Comparison of ENCODE assay signal across 7 mouse cellular contexts in the genomic region with DNA sequence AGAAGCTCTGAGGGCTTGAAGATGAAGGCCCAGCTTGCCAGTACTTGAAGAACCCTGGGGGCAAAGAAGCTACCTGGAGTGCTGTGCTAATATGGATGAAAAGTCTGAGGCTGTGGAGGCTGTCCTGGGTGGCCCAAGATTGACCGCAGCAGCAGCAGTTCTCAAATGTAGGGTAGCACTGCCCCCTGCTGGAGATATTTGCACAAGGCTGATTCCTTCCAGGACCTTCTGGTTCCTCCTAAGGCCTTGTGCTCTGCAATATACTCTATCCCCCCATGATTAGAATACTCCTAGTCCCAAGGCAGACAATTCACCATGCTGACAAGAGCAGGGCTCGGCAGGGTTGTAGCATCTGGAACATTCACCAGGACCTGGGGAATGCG.
DNase-seq lines count a peak whose midpoint lies in the region; ATAC-seq and TF ChIP-seq lines count a peak whose summit lies in the region.

No protein-coding gene starts in this region.

- H3K9me3 ChIP-seq in limb, embryonic 13.5 days: no peaks in the 10 kb centered on the region
- H3K9me3 ChIP-seq in midbrain, embryonic 16.5 days (replicated peaks; ENCODE audit: control insufficient read depth, low read length, poor library complexity, severe bottlenecking): no peaks in the 10 kb centered on the region

- ATAC-seq in limb, embryonic 13.5 days (ENCODE audit: low FRiP score, low read depth): peak; percentile 46
- ATAC-seq in midbrain, embryonic 16.5 days: peak; percentile 84

- H3K4me1 ChIP-seq in limb, embryonic 13.5 days: peaks cover 46% of the 10 kb centered on the region
- H3K4me1 ChIP-seq in midbrain, embryonic 16.5 days (ENCODE audit: control insufficient read depth, insufficient read depth, low read length): peaks cover 16% of the 10 kb centered on the region
- H3K4me1 ChIP-seq in spleen, adult 2 months (ENCODE audit: control insufficient read depth, insufficient read depth, insufficient read length): no peaks in the 10 kb centered on the region

- DNase-seq in adrenal gland, postnatal 10 days: peak; percentile 94
- DNase-seq in embryo, embryonic 11.5 days (ENCODE audit: low read depth, low spot score): peak; percentile 80
- DNase-seq in heart, adult 11 months: peak; percentile 96
- DNase-seq in kidney, adult 18-20 months: peak; percentile 91
- DNase-seq in spleen, adult 2 months (ENCODE audit: low read depth in 1 of 2, low spot score in 2 of 2): peak; percentile 35 to 67

- H3K36me3 ChIP-seq in limb, embryonic 13.5 days: peaks cover 24% of the 10 kb centered on the region
- no peaks in the 10 kb centered on the region for H3K36me3 ChIP-seq in midbrain, embryonic 16.5 days (ENCODE audit: control insufficient read depth, insufficient read depth, low read length)
- H3K36me3 ChIP-seq in spleen, adult 2 months (ENCODE audit: control insufficient read depth, insufficient read depth, low read length): no peaks in the 10 kb centered on the region

- H3K9ac ChIP-seq in limb, embryonic 13.5 days: peak overlapping the region; percentile 40; the same call in 1 of the 2 replicates
- 0 out of 2 replicates have a peak overlapping the region, but pooled peaks have one; percentile 20 for H3K9ac ChIP-seq in midbrain, embryonic 16.5 days (ENCODE audit: low read depth, low read length)

- peak; percentile 77; the same call in 1 of the 2 replicates for TF ChIP-seq CTCF in spleen, adult 2 months (IDR thresholded peaks at IDR 0.05; ENCODE audit: extremely low read depth, insufficient read depth, insufficient read length, insufficient replicate concordance)

- no peaks in the 10 kb centered on the region for H3K27me3 ChIP-seq in limb, embryonic 13.5 days
- no peaks in the 10 kb centered on the region for H3K27me3 ChIP-seq in midbrain, embryonic 16.5 days (ENCODE audit: control insufficient read depth, insufficient read depth, low read depth, low read length)
- no peaks in the 10 kb centered on the region for H3K27me3 ChIP-seq in spleen, adult 2 months (ENCODE audit: control insufficient read depth, insufficient read depth, low read length)

- H3K27ac ChIP-seq in limb, embryonic 13.5 days: peak overlapping the region; percentile 63; the same call in 1 of the 2 replicates
- H3K27ac ChIP-seq in midbrain, embryonic 16.5 days (ENCODE audit: low read length): peak overlapping the region; percentile 62
- no peak overlapping the region for H3K27ac ChIP-seq in spleen, adult 2 months (ENCODE audit: insufficient read depth, low read length)

- H3K4me2 ChIP-seq in limb, embryonic 13.5 days (replicated peaks): no peak overlapping the region
- H3K4me2 ChIP-seq in midbrain, embryonic 16.5 days (ENCODE audit: low read length): no peak overlapping the region

- H3K4me3 ChIP-seq in limb, embryonic 13.5 days: no peak overlapping the region
- no peak overlapping the region for H3K4me3 ChIP-seq in midbrain, embryonic 16.5 days (ENCODE audit: low read depth, low read length)
- H3K4me3 ChIP-seq in spleen, adult 2 months (ENCODE audit: extremely low read depth, insufficient read depth, insufficient read length): no peak overlapping the region

- 29% methylated on average over 3 of the region's 3 CpGs for WGBS in limb, embryonic 13.5 days
- WGBS in midbrain, embryonic 16.5 days: 28% methylated on average over 3 of the region's 3 CpGs
- 36% methylated on average over 3 of the region's 3 CpGs for WGBS in spleen, adult 2 months

- no peak for TF ChIP-seq POLR2A in spleen, adult 2 months (IDR thresholded peaks at IDR 0.05; ENCODE audit: low read depth, low read length)
